Mouse (Mus musculus): ENCODE data around the gene Golga5. TPM values are rescaled to one million over a fixed set of nuclear protein-coding genes. Genes with fewer than 3 reads are reported as not detected.

Golga5 gene
- polyA plus RNA-seq, 1 experiment from 2014 or later = 31.0 TPM

DNA sequence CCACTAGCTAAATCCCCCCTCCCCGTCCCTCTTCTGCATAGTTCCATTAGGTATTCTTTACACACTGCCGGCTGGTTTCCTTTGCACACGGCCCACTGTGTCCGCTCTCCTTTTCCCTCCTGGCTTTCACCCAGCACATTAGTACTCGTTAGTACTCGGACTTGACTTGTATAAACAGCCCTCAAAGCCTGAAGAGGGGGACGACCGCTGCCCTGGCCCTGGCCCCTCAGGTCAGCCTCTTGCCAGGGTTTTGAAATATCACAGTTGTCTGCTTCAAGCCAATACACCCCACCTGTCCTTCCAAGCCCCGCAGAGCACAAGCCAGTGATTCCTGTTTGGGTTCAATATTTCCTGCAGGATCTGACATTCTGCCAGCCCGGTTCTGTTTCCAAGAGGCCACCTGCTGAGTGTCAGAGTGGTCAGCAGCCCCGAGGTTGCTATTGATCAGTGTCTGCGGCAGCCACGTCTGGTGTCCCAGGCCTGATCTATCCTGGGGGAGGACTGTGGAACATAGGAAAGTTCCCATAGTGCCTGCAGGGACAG is 52.9 kb downstream of the Golga5 start:
- H3K4me1 ChIP-seq = no peaks in the 10 kb centered on the region
- no peak overlapping the region for H3K4me2 ChIP-seq
- ATAC-seq (replicated peaks) = 0 out of 2 replicates have a peak, but pooled peaks have one; percentile 24
- H3K27me3 ChIP-seq (replicated peaks) = no peaks in the 10 kb centered on the region
- H3K4me3 ChIP-seq = no peak overlapping the region
- no peak overlapping the region for H3K9ac ChIP-seq
- H3K36me3 ChIP-seq (replicated peaks) = no peaks in the 10 kb centered on the region
- 44% methylated on average over 13 of the region's 13 CpGs for WGBS
- no peak overlapping the region for H3K27ac ChIP-seq
- no peaks in the 10 kb centered on the region for H3K9me3 ChIP-seq

DNA sequence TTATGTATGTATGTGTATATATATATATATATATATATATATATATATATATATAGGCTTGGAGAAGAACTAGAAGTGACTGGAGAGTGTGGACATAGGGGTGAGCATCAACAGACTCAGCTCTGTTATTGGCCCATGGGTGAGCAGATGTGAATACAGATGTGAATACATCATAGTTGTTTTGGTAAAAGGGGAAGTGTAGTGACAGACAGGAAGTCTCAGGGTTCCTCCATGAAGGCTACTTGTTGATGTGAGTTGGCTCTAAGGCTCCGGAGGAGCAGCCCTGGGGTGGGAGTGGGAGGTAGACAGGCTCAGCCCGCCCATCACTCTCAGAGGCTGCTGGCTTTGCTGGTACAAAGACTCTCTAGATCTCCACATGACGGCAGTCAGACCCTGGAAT is 55.3 kb downstream of the Golga5 start:
- ATAC-seq (replicated peaks) = no peak

DNA sequence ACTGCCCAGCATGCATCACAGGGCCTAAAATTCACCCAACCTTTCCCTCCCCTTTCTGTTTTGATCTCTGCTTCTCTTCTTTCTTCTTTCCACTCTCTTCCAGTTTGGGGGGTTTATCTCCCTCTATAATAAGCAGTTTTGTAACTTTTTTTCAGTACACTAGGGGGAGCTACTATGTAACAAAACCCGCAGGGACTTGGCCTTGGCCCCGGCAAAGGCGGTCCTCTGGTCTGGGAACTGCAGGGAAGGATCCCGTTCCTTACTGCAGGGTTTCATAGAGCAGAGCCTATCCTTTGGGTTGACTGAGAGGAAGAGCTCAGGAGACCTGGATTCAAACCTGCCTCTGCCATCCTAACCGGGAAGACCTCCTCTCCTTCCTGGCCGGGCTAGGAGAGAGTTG is 55.8 kb downstream of the Golga5 start:
- no peaks in the 10 kb centered on the region for H3K9me3 ChIP-seq
- no peaks in the 10 kb centered on the region for H3K36me3 ChIP-seq (replicated peaks)
- H3K4me2 ChIP-seq = no peak overlapping the region
- no peak for ATAC-seq (replicated peaks)
- no peaks in the 10 kb centered on the region for H3K27me3 ChIP-seq (replicated peaks)
- H3K9ac ChIP-seq = no peak overlapping the region
- no peaks in the 10 kb centered on the region for H3K4me1 ChIP-seq
- H3K4me3 ChIP-seq = no peak overlapping the region
- no peak overlapping the region for H3K27ac ChIP-seq
- 23% methylated on average over 6 of the region's 6 CpGs for WGBS

More for the DNA sequence above, 55.3 kb downstream of the Golga5 start:
- Histone ChIP-seq H3K27ac (no peak overlapping the region), H3K9ac (no peak overlapping the region), H3K4me2 (no peak overlapping the region), H3K4me3 (no peak overlapping the region), H3K9me3 (no peaks in the 10 kb centered on the region), H3K36me3 (replicated peaks) (no peaks in the 10 kb centered on the region), H3K4me1 (no peaks in the 10 kb centered on the region), H3K27me3 (replicated peaks) (no peaks in the 10 kb centered on the region)
- 55% methylated on average over 3 of the region's 3 CpGs for WGBS

DNA sequence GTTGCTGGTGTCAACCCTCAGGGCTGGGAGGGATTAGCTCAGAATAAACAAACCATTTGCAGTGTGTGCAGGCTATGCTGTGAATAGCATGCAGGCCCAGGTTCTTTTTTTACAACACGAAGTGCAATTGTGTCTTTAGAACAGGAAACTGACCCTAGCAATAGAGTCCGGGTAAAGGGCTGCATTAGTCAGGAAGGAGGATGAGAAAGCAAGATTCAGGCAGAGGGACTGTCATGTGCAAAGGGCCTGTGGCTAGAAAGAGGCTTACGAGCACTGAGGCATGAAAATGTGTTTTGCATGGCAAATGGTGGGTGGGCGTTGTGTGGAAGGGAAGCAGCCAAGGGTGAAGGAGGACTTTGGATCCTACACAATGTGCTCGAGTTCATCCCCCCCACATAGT is 59.1 kb downstream of the Golga5 start:
- no peak for ATAC-seq (replicated peaks)
- no peaks in the 10 kb centered on the region for H3K4me1 ChIP-seq
- H3K27ac ChIP-seq = no peak overlapping the region
- H3K4me3 ChIP-seq = no peak overlapping the region
- no peaks in the 10 kb centered on the region for H3K9me3 ChIP-seq
- 62% methylated on average over 5 of the region's 5 CpGs for WGBS
- no peak overlapping the region for H3K9ac ChIP-seq
- no peaks in the 10 kb centered on the region for H3K27me3 ChIP-seq (replicated peaks)
- no peaks in the 10 kb centered on the region for H3K36me3 ChIP-seq (replicated peaks)
- no peak overlapping the region for H3K4me2 ChIP-seq

DNA sequence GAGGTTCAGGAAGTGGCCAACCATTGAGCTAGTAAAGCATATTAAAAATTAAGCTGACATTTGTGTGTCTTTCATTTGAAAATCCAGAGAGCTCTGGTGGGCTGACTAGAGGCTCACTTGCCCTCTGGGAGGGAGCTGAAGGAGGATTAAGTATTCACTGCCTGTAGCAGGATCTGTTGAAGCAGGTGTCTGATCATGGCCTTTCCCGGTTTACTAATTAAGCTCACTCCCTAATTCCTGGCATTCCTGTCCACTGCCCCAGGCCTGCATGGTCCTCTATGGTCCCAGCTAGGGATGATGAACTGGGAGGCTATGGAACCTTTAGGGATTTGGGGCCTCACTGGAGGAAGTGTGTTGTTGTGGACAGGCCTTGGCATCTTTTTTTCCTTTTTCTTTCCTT is 66.9 kb downstream of the Golga5 start:
- H3K9me3 ChIP-seq = no peaks in the 10 kb centered on the region
- no peak overlapping the region for H3K4me2 ChIP-seq
- H3K36me3 ChIP-seq (replicated peaks) = no peaks in the 10 kb centered on the region
- no peak for ATAC-seq (replicated peaks)
- no peak overlapping the region for H3K9ac ChIP-seq
- no peaks in the 10 kb centered on the region for H3K27me3 ChIP-seq (replicated peaks)
- H3K27ac ChIP-seq = no peak overlapping the region
- H3K4me1 ChIP-seq = no peaks in the 10 kb centered on the region
- WGBS = 24% methylated on average over 1 of the region's 1 CpGs
- no peak overlapping the region for H3K4me3 ChIP-seq

DNA sequence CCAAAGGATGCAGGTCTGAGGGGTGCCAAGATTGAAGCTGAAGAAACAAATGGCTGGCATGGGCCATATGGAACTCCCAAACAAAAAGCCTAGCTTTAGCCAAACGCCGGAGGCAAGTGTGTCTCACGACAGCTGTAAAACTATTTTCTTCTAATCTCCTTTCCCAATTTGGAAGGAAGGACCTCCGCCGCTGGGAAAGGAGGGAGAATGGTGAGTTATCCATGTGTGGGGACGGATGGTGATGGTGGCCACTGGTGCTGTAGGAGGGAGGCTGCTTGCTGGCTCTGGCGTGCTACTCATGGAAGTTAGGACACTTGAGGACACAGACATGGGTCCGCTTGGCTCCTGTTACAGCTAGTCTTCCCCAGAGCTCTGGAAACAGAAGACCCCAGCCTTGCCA is 71.3 kb downstream of the Golga5 start:
- H3K4me1 ChIP-seq = peaks cover 5% of the 10 kb centered on the region
- H3K27ac ChIP-seq = no peak overlapping the region
- H3K9ac ChIP-seq = no peak overlapping the region
- no peak overlapping the region for H3K4me2 ChIP-seq
- WGBS = 81% methylated on average over 8 of the region's 8 CpGs
- no peaks in the 10 kb centered on the region for H3K27me3 ChIP-seq (replicated peaks)
- H3K9me3 ChIP-seq = no peaks in the 10 kb centered on the region
- H3K36me3 ChIP-seq (replicated peaks) = no peaks in the 10 kb centered on the region
- no peak for ATAC-seq (replicated peaks)
- H3K4me3 ChIP-seq = no peak overlapping the region

DNA sequence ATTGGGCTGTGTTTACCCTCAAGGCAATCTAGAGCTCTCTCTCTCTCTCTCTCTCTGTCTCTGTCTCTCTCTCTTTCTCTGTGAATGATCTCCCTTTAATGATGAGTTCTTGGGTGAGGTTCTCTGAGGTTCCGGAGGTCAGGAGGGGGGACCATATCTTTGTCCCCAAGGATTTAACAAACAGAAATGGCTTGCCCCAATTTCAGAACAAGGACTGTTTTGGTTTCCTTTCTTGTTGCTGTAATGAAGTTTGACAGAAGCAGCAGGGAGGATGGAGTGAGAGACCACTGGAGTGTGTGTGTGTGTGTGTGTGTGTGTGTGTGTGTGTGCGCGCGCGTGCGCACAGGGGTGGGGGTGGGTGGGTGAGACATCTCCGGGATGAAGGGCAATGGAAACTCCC is 72.2 kb downstream of the Golga5 start:
- Histone ChIP-seq H3K27ac (no peak overlapping the region), H3K4me3 (no peak overlapping the region), H3K27me3 (replicated peaks) (no peaks in the 10 kb centered on the region), H3K9ac (no peak overlapping the region), H3K9me3 (no peaks in the 10 kb centered on the region), H3K4me1 (peaks cover 8% of the 10 kb centered on the region), H3K4me2 (no peak overlapping the region), H3K36me3 (replicated peaks) (no peaks in the 10 kb centered on the region)
- ATAC-seq (replicated peaks) = no peak
- 96% methylated on average over 7 of the region's 7 CpGs for WGBS

DNA sequence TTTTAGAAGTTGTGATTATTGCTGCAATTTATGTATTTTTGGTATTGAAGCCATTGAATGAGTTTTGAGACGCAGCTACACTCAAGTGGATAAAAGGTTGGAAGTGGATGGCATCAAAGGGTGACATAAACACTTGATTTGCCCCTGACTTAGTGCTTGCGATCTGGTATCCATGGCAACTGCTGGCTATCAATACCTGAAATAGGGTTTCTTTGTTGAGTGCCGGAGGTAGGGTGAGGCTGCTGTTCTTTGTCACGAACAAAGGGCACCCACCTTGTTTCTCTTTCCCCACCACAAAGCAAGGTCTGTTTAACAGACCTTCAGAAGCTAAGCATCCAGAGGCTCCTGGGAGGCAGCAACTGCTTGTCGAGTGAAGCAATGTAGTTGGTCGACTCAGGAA is 76.2 kb downstream of the Golga5 start:
- 39% methylated on average over 6 of the region's 6 CpGs for WGBS
- Histone ChIP-seq H3K36me3 (replicated peaks) (no peaks in the 10 kb centered on the region), H3K27me3 (replicated peaks) (no peaks in the 10 kb centered on the region), H3K4me1 (peaks cover 8% of the 10 kb centered on the region), H3K4me2 (no peak overlapping the region), H3K9me3 (no peaks in the 10 kb centered on the region), H3K27ac (peak overlapping the region; percentile 57), H3K4me3 (no peak overlapping the region), H3K9ac (no peak overlapping the region)
- peak; percentile 73 for ATAC-seq (replicated peaks)

Other genes starting within 250 kb of the Golga5 start
- gene Rin3, start 186.1 kb upstream of the Golga5 start, polyA plus RNA-seq (2015; fragmentation: Nextera tagmentation; extraction: Ambion mirVana) = 2.4 and 2.8 TPM in 2 replicates
- gene Lgmn, start 29.3 kb upstream of the Golga5 start, polyA plus RNA-seq (2015; fragmentation: Nextera tagmentation; extraction: Ambion mirVana) = 87.7 and 89.9 TPM in 2 replicates
- gene Chga, start 85.8 kb downstream of the Golga5 start, polyA plus RNA-seq (2015; fragmentation: Nextera tagmentation; extraction: Ambion mirVana) = 152 and 155 TPM in 2 replicates
- 34.1 and 34.6 TPM in 2 replicates for gene Itpk1, start 235.8 kb downstream of the Golga5 start, polyA plus RNA-seq (2015; fragmentation: Nextera tagmentation; extraction: Ambion mirVana)

All from midbrain, embryonic 15.5 days (tissue).